ENCODE assay signal across 25 mouse cellular contexts in genomic region chr15:93948902-93949301, GRCm38 (mm10).
"Had no signal": no experiment of that assay in that cellular context is flagged by ENCODE, and none has a peak within 500 bp of the region (broad histone marks: within the 10 kb centered on the region; RNA-seq: fewer than 3 reads in every experiment).

No protein-coding gene starts in this region.

- H3K4me2 ChIP-seq: heart, embryonic 12.5 days; hindbrain, embryonic 12.5 days; hindbrain, embryonic 14.5 days; intestine, embryonic 15.5 days; limb, embryonic 13.5 days; limb, embryonic 15.5 days; liver, embryonic 13.5 days had no signal

- DNase-seq: gastrocnemius, adult 2 months; gastrocnemius, postnatal 10 days; gastrocnemius, postnatal 25 days; heart, adult 18-20 months; heart, postnatal 10 days; heart, postnatal 4 days; kidney, adult 18-20 months; kidney, adult 8-10 months; kidney, postnatal 10 days; kidney, postnatal 25 days; kidney, postnatal 4 days; layer of hippocampus, postnatal 36 days; left cerebral cortex, postnatal 4 days; liver, embryonic 13.5 days had no signal

- H3K4me3 ChIP-seq: gastrocnemius, adult 2 months; heart, embryonic 10.5 days; heart, embryonic 12.5 days; hindbrain, embryonic 10.5 days; hindbrain, embryonic 12.5 days; intestine, embryonic 15.5 days; layer of hippocampus, adult 2 months; limb, embryonic 13.5 days; limb, embryonic 15.5 days; liver, embryonic 13.5 days had no signal

- H3K9ac ChIP-seq: heart, embryonic 12.5 days; hindbrain, embryonic 12.5 days; hindbrain, embryonic 14.5 days; intestine, embryonic 15.5 days; limb, embryonic 13.5 days; limb, embryonic 15.5 days; liver, embryonic 13.5 days had no signal

- H3K36me3 ChIP-seq: heart, embryonic 10.5 days; heart, embryonic 12.5 days; hindbrain, embryonic 10.5 days; hindbrain, embryonic 12.5 days; intestine, embryonic 15.5 days; limb, embryonic 13.5 days; limb, embryonic 15.5 days; liver, embryonic 13.5 days had no signal

- H3K27ac ChIP-seq: gastrocnemius, adult 2 months; heart, embryonic 10.5 days; hindbrain, embryonic 10.5 days; hindbrain, embryonic 12.5 days; hindbrain, embryonic 14.5 days; intestine, embryonic 15.5 days; layer of hippocampus, adult 2 months; limb, embryonic 13.5 days; limb, embryonic 15.5 days; liver, embryonic 13.5 days had no signal

- H3K4me1 ChIP-seq: heart, embryonic 10.5 days; heart, embryonic 12.5 days; hindbrain, embryonic 10.5 days; hindbrain, embryonic 12.5 days; intestine, embryonic 15.5 days; limb, embryonic 13.5 days; limb, embryonic 15.5 days; liver, embryonic 13.5 days had no signal

- H3K9me3 ChIP-seq: heart, embryonic 10.5 days; heart, embryonic 12.5 days; hindbrain, embryonic 10.5 days; hindbrain, embryonic 12.5 days; intestine, embryonic 15.5 days; limb, embryonic 13.5 days; limb, embryonic 15.5 days; liver, embryonic 13.5 days had no signal

- H3K27me3 ChIP-seq: heart, embryonic 12.5 days; hindbrain, embryonic 12.5 days; intestine, embryonic 15.5 days; limb, embryonic 13.5 days; limb, embryonic 15.5 days; liver, embryonic 13.5 days had no signal

- ATAC-seq: hindbrain, embryonic 16.5 days; intestine, embryonic 15.5 days; intestine, postnatal 0 days had no signal
